Mouse (Mus musculus) heart, adult 2 months (tissue): ENCODE data around the gene Hdac5.

Source experiments
- CTCF ChIP-seq: fragments of 200-600 bp; IDR thresholded peaks from 2 replicates; pipeline ENCODE4 v1.8.1; 2022; ENCODE audit warnings: antibody characterized with exemption, mild to moderate bottlenecking, moderate library complexity
- EP300 ChIP-seq: fragments of 200-500 bp; IDR thresholded peaks from 2 replicates; pipeline ENCODE4 v1.6.1; 2011; ENCODE audit warnings: low read depth, low read length, control low read depth; ENCODE audit not compliant: insufficient read depth
- POLR2A ChIP-seq: fragments of 200-500 bp; IDR thresholded peaks from 2 replicates; pipeline ENCODE4 v1.6.1; 2011; ENCODE audit warnings: mild to moderate bottlenecking, low read depth, low read length, control low read depth; ENCODE audit not compliant: insufficient read depth

GRCm38 (mm10) chr11:102218783-102219182, 11.2 kb downstream of the Hdac5 start:
- TF ChIP-seq CTCF = 0 out of 2 replicates have a peak, but pooled peaks have one; percentile 4
- TF ChIP-seq POLR2A = peak; percentile 99
- TF ChIP-seq EP300 = peak; percentile 42; the same call in 1 of the 2 replicates
